Mouse (Mus musculus): ENCODE measurements at regions not wholly inside any gene's neighbourhood (a gene's known extent, or its start where the extent isn't known, plus 50 kb on each side); places are given as distances from the start of the nearest gene placed in this dataset.

DNA sequence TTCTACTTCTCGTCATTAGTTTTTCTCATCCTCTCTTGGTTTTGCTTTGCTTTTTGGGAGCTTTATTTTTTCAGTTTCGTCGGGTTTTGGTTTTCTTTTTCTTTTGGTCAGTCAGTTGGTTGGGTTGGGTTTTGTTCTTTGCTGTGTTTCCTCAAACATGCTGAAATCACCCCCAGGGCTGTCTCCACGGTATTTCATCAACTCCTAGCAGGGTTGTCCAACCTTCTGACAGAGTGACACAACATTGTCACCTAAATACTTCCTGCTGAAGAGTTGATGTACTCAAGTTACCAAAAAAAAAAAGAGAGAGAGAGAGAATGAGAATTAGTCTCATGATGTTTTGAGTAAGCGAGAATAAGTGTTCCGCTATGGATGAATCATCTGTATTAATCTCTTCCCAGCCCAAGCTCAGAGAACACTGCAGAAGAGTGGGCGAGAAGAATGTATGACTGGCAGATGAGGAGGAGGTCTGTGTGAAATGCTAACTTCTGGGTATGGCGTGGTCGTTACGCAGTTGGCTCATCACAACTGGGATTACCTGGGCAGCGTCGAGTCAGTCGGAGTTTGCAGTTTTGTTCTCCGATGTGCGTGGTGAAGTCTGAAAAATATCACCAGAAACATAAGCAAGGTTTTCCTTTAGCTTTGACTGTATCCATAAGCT lies 130.5 kb upstream of the Pmfbp1 start:
- Histone ChIP-seq H3K4me1 (ENCODE audit: control insufficient read depth, insufficient read depth, low read length) (peaks cover 5% of the 10 kb centered on the region), H3K4me3 (ENCODE audit: insufficient read depth, low read length) (no peak overlapping the region), H3K27ac (ENCODE audit: insufficient read depth, low read length) (peak overlapping the region; percentile 33)
- TF ChIP-seq POLR2A (IDR thresholded peaks at IDR 0.05; ENCODE audit: low read depth, low read length), result no peak
- TF ChIP-seq CTCF (IDR thresholded peaks at IDR 0.05; ENCODE audit: borderline replicate concordance, insufficient read depth, low read length), result no peak

DNA sequence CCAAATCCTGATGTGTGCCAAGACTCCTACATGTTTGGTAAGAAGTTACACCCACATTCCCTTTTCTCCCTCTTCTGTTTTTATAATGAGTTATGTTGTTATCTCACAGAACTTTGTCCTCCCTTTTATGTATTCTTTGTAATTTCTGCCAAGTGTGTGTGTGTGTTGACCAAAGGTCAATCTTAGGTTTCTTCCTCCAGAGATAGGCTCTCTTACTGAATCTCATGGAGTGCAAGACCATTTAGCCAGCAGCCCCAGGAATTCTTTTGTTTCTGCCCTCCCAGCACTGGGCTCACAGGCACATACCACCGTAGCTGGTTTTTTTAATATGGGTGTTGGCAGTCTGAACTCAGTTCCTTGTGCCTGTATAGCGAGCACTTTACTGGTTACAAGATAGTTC lies 119.8 kb upstream of the Pmfbp1 start:
- no peak overlapping the region for H3K4me3 ChIP-seq (ENCODE audit: insufficient read depth, low read length)

DNA sequence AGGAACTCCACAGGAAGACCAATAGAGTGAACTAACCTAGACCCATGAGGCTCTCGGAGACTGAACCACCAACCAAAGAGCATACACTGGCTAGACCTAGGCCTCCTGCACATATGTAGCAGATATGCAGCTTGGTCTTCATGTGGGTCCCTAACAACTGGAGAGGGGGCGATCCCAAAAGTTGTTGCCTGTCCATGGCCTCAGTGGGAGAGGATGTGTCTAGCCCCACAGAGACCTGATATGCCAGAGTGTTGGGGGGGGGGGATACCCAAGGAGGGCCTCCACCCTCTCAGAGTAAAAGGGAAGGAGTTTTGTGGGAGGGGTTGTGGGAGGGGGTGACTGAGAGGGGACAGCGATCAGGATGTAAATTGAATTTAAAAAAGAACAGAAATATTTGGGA lies 108.9 kb upstream of the Pmfbp1 start:
- Histone ChIP-seq H3K27ac (ENCODE audit: insufficient read depth, low read length) (no peak overlapping the region), H3K4me3 (ENCODE audit: insufficient read depth, low read length) (no peak overlapping the region)

More for the DNA sequence above, 119.8 kb upstream of the Pmfbp1 start:
- no peak for TF ChIP-seq POLR2A (IDR thresholded peaks at IDR 0.05; ENCODE audit: low read depth, low read length)
- no peak for TF ChIP-seq CTCF (IDR thresholded peaks at IDR 0.05; ENCODE audit: borderline replicate concordance, insufficient read depth, low read length)
- Histone ChIP-seq H3K4me1 (ENCODE audit: control insufficient read depth, insufficient read depth, low read length) (no peaks in the 10 kb centered on the region), H3K27ac (ENCODE audit: insufficient read depth, low read length) (no peak overlapping the region)

DNA sequence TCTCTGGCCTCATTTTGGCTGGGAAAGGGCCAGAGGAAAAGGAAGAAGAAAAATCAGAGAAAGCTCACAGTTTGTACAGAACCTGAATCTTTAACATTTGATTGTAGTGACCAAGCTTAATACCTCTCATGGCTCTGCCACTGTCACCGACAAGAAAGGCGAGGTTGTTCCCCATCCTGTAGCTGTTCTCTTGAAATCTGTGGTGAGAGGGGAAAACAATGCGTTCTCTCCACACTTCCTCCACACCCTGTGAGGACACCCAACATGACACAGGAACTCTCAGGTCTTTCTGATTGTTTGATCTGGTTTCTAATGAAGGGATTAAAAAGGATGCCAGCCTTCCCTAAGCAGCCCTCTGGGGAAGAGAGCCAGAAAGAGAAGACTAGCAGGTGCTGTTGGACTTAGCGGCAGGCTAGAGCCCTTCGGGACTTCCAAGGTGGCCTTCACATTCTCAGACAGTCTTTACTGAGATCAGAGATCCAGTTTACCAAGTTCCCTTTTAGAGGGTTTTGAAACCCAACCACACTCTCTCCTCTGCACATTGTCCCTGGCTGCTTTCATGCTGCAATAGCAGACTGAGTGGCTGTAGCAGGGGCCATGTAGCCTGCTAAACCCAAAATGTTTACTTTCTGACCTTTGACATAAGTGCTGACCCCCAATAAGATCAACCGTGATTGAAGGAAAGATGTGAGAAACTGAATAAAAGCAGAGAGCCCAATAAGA lies 98.5 kb upstream of the Pmfbp1 start:
- H3K4me3 ChIP-seq (ENCODE audit: insufficient read depth, low read length), result no peak overlapping the region
- no peaks in the 10 kb centered on the region for H3K4me1 ChIP-seq (ENCODE audit: control insufficient read depth, insufficient read depth, low read length)
- TF ChIP-seq CTCF (IDR thresholded peaks at IDR 0.05; ENCODE audit: borderline replicate concordance, insufficient read depth, low read length) (no peak), POLR2A (IDR thresholded peaks at IDR 0.05; ENCODE audit: low read depth, low read length) (no peak)
- no peak overlapping the region for H3K27ac ChIP-seq (ENCODE audit: insufficient read depth, low read length)

More for the DNA sequence above, 108.9 kb upstream of the Pmfbp1 start:
- H3K4me1 ChIP-seq (ENCODE audit: control insufficient read depth, insufficient read depth, low read length), result no peaks in the 10 kb centered on the region
- TF ChIP-seq POLR2A (IDR thresholded peaks at IDR 0.05; ENCODE audit: low read depth, low read length) (no peak), CTCF (IDR thresholded peaks at IDR 0.05; ENCODE audit: borderline replicate concordance, insufficient read depth, low read length) (no peak)

DNA sequence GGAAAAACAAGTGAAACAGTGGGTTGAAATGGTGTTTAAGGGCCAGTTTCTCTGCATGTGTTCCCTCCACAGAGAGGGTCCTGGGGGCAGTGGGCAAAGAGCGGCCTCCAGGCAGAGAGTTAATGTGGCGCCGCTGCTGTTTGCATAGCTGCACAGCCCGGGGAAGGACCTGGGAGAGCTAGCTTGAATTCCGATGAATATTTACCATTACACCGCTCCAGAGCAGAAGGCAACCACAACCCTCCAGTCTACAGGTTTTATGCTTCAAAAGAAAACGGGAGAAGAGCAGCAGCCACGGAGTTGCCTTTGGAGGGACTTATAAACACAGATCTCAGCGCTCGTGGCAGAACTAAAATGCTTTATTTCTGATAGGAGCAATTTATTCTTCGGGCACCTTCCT lies 94.2 kb upstream of the Pmfbp1 start:
- Histone ChIP-seq H3K4me3 (ENCODE audit: insufficient read depth, low read length) (no peak overlapping the region), H3K4me1 (ENCODE audit: control insufficient read depth, insufficient read depth, low read length) (no peaks in the 10 kb centered on the region), H3K27ac (ENCODE audit: insufficient read depth, low read length) (no peak overlapping the region)
- TF ChIP-seq POLR2A (IDR thresholded peaks at IDR 0.05; ENCODE audit: low read depth, low read length), result no peak
- TF ChIP-seq CTCF (IDR thresholded peaks at IDR 0.05; ENCODE audit: borderline replicate concordance, insufficient read depth, low read length), result no peak

DNA sequence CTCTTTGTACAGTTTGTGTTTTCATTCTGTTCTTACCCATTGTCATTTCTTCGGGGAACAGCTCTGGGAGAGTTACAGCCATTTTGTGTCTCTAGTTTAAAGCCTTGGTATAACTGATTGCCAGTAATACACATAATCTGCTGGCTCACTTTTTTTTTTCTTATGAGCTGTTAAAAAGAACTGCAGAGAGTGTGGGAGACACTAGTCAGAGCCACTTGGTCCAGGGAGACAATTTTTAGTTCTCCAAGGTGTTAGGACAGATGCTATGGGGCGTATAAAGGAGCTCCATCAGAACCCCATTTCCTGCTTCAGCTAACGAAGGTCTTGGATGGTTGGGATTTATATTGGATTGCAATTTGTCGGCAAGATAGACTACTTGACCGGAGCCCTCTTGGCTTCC lies 93.6 kb upstream of the Pmfbp1 start:
- Histone ChIP-seq H3K4me1 (ENCODE audit: control insufficient read depth, insufficient read depth, low read length) (no peaks in the 10 kb centered on the region), H3K4me3 (ENCODE audit: insufficient read depth, low read length) (no peak overlapping the region), H3K27ac (ENCODE audit: insufficient read depth, low read length) (no peak overlapping the region)
- no peak for TF ChIP-seq POLR2A (IDR thresholded peaks at IDR 0.05; ENCODE audit: low read depth, low read length)

DNA sequence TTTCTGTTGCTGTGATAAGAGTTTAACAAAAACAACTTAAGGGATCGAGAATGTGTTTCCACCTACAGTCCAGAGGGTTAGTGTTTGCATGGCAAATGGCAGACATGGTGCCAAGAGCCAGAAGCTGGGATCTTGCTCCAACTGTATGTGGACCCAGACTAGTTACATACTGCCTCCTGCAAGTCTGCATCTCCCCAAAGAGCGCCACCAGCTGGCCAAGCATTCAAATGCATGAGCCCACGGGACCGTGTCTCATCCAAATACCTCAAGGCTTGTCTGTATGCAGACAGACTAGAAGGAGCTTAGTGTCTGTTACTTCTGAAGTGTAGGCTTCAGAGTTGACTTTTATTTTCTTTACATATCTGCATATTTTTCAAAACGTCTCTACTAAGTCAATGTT lies 85.9 kb upstream of the Pmfbp1 start:
- TF ChIP-seq POLR2A (IDR thresholded peaks at IDR 0.05; ENCODE audit: low read depth, low read length), result no peak
- TF ChIP-seq CTCF (IDR thresholded peaks at IDR 0.05; ENCODE audit: borderline replicate concordance, insufficient read depth, low read length), result no peak
- H3K4me1 ChIP-seq (ENCODE audit: control insufficient read depth, insufficient read depth, low read length), result no peaks in the 10 kb centered on the region
- no peak overlapping the region for H3K27ac ChIP-seq (ENCODE audit: insufficient read depth, low read length)
- H3K4me3 ChIP-seq (ENCODE audit: insufficient read depth, low read length), result no peak overlapping the region

DNA sequence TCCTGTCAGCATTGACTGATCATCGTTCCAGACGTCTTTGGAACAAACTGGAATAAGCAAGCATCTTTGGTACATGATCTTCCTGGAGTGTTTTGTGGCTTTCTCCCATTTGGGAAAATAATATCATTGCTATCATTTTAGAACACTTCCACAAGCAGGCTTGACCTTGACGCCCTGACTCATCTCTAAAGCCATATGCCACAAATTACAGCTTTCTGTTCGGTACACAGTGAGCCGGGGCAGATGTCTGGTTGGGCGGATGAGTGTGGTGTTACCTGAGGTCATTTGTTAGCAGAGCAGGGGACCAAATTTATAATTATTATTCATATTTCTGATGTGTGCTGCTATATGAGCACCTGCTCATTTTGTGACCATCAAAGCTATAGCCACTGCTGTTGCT lies 83.3 kb upstream of the Pmfbp1 start:
- Histone ChIP-seq H3K4me3 (ENCODE audit: insufficient read depth, low read length) (no peak overlapping the region), H3K27ac (ENCODE audit: insufficient read depth, low read length) (no peak overlapping the region), H3K4me1 (ENCODE audit: control insufficient read depth, insufficient read depth, low read length) (no peaks in the 10 kb centered on the region)
- TF ChIP-seq CTCF (IDR thresholded peaks at IDR 0.05; ENCODE audit: borderline replicate concordance, insufficient read depth, low read length) (no peak), POLR2A (IDR thresholded peaks at IDR 0.05; ENCODE audit: low read depth, low read length) (no peak)

DNA sequence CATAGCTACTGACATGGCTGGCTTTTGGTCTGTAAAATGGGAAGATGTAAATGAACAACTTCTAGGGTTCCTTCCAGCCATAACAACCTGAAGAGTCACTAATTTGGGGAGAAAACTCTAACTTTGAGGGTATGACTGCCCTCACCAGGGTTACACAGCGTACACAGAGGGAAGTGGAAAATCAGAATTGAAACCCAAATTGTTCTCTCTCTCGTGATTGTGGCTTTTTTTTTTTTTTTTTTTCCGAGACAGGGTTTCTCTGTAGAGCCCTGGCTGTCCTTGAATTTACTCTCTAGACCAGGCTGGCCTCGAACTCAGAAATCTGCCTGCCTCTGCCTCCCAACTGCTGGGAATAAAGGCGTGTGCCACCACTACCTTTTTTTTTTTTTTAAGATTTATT lies 80.4 kb upstream of the Pmfbp1 start:
- Histone ChIP-seq H3K4me1 (ENCODE audit: control insufficient read depth, insufficient read depth, low read length) (no peaks in the 10 kb centered on the region), H3K27ac (ENCODE audit: insufficient read depth, low read length) (no peak overlapping the region), H3K4me3 (ENCODE audit: insufficient read depth, low read length) (no peak overlapping the region)
- TF ChIP-seq CTCF (IDR thresholded peaks at IDR 0.05; ENCODE audit: borderline replicate concordance, insufficient read depth, low read length) (no peak), POLR2A (IDR thresholded peaks at IDR 0.05; ENCODE audit: low read depth, low read length) (no peak)

DNA sequence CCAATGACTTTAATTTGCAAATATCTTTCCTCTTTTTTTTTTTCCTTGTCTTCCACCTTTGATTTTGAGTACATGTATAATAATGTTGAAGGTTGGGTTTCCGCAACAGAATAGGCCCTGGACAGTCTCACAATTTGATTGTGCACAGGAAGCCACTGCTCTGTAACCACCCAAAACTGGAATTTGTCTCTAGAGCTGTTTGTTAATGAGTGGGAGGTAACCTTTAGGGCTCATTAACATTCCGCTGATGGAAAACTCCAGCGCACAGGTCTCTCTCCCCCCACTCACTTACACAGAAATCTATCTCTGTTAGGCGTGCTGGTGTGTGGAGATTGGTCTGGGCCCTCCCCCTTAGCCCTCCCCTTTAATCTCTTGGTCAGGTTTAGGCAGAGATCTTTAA lies 78.5 kb upstream of the Pmfbp1 start:
- TF ChIP-seq POLR2A (IDR thresholded peaks at IDR 0.05; ENCODE audit: low read depth, low read length) (no peak), CTCF (IDR thresholded peaks at IDR 0.05; ENCODE audit: borderline replicate concordance, insufficient read depth, low read length) (no peak)
- no peak overlapping the region for H3K27ac ChIP-seq (ENCODE audit: insufficient read depth, low read length)
- H3K4me3 ChIP-seq (ENCODE audit: insufficient read depth, low read length), result no peak overlapping the region
- H3K4me1 ChIP-seq (ENCODE audit: control insufficient read depth, insufficient read depth, low read length), result no peaks in the 10 kb centered on the region
